Mouse (Mus musculus): ENCODE measurements around the gene Slc35f1. TPM values are rescaled to one million over a fixed set of nuclear protein-coding genes. Genes with fewer than 3 reads are reported as not detected.

Slc35f1 gene
- polyA plus RNA-seq (2012): not detected in 2 replicates

- H3K4me1 ChIP-seq (ENCODE audit: control insufficient read depth): no peaks in the 10 kb centered on the region
- TF ChIP-seq GATA1 (IDR thresholded peaks at IDR 0.05; ENCODE audit: low read length): no peak
- no peak for TF ChIP-seq TAL1 (IDR thresholded peaks at IDR 0.05; ENCODE audit: low read length)
- H3K4me3 ChIP-seq (replicated peaks): peak within 1 kb of the TSS; percentile 31
- peaks cover 6% of the 10 kb centered on the region; the same call in 1 of the 2 replicates for H3K9me3 ChIP-seq (ENCODE audit: control insufficient read depth, low read length)
- H3K27me3 ChIP-seq (ENCODE audit: control insufficient read depth): peaks cover 23% of the 10 kb centered on the region
- no peaks in the 10 kb centered on the region for H3K36me3 ChIP-seq (ENCODE audit: control insufficient read depth)
Measured at GRCm38 (mm10) chr10:52690334-52690991, at the start of gene Slc35f1. Gene Slc35f1, plus strand, starts transcription at chr10:52690533.

- no peak for TF ChIP-seq TAL1 (IDR thresholded peaks at IDR 0.05; ENCODE audit: low read length)
- TF ChIP-seq GATA1 (IDR thresholded peaks at IDR 0.05; ENCODE audit: low read length): no peak
- no peaks in the 10 kb centered on the region for H3K9me3 ChIP-seq (ENCODE audit: control insufficient read depth, low read length)
- H3K36me3 ChIP-seq (ENCODE audit: control insufficient read depth): no peaks in the 10 kb centered on the region
- no peak overlapping the region for H3K4me3 ChIP-seq (replicated peaks)
- H3K27me3 ChIP-seq (ENCODE audit: control insufficient read depth): no peaks in the 10 kb centered on the region
- no peaks in the 10 kb centered on the region for H3K4me1 ChIP-seq (ENCODE audit: control insufficient read depth)
Measured at GRCm38 (mm10) chr10:52671234-52671633, 19.1 kb upstream of the Slc35f1 start.

- TF ChIP-seq TAL1 (IDR thresholded peaks at IDR 0.05; ENCODE audit: low read length): no peak
- TF ChIP-seq GATA1 (IDR thresholded peaks at IDR 0.05; ENCODE audit: low read length): no peak
- Histone ChIP-seq H3K4me1 (ENCODE audit: control insufficient read depth) (no peaks in the 10 kb centered on the region), H3K4me3 (replicated peaks) (peak overlapping the region; percentile 31)
Measured at GRCm38 (mm10) chr10:52690992-52691731, 829 bp downstream of the Slc35f1 start.

DNA sequence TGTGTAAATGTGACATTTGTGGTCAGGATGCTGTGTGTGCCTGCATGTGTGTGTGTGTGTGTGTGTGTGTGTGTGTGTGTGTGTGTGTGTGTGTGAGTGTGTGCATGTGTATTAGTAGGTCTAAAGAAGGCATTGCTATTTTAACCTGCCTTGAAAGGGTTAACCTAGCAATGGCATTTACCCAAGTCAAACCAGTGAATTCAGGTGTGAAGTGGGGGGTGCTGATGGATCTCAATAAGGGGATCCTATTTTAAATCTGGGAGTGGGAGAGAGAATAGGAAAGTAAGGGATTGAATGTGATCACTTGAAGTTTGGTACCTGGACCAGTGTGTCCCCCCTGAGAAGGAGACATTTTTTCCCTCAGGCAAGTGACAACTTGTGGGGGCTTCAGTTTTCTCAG, 13.4 kb downstream of the Slc35f1 start:
- no peak overlapping the region for H3K4me3 ChIP-seq (replicated peaks)
- H3K36me3 ChIP-seq (ENCODE audit: control insufficient read depth): no peaks in the 10 kb centered on the region
- peaks cover 6% of the 10 kb centered on the region; the same call in 1 of the 2 replicates for H3K27me3 ChIP-seq (ENCODE audit: control insufficient read depth)
- H3K4me1 ChIP-seq (ENCODE audit: control insufficient read depth): no peaks in the 10 kb centered on the region
- H3K9me3 ChIP-seq (ENCODE audit: control insufficient read depth, low read length): peaks cover 4% of the 10 kb centered on the region; the same call in 1 of the 2 replicates
- TF ChIP-seq GATA1 (IDR thresholded peaks at IDR 0.05; ENCODE audit: low read length) (no peak), TAL1 (IDR thresholded peaks at IDR 0.05; ENCODE audit: low read length) (no peak)

More at GRCm38 (mm10) chr10:52690992-52691731, 829 bp downstream of the Slc35f1 start:
- Histone ChIP-seq H3K9me3 (ENCODE audit: control insufficient read depth, low read length) (peaks cover 6% of the 10 kb centered on the region; the same call in 1 of the 2 replicates), H3K36me3 (ENCODE audit: control insufficient read depth) (no peaks in the 10 kb centered on the region), H3K27me3 (ENCODE audit: control insufficient read depth) (peaks cover 23% of the 10 kb centered on the region)

DNA sequence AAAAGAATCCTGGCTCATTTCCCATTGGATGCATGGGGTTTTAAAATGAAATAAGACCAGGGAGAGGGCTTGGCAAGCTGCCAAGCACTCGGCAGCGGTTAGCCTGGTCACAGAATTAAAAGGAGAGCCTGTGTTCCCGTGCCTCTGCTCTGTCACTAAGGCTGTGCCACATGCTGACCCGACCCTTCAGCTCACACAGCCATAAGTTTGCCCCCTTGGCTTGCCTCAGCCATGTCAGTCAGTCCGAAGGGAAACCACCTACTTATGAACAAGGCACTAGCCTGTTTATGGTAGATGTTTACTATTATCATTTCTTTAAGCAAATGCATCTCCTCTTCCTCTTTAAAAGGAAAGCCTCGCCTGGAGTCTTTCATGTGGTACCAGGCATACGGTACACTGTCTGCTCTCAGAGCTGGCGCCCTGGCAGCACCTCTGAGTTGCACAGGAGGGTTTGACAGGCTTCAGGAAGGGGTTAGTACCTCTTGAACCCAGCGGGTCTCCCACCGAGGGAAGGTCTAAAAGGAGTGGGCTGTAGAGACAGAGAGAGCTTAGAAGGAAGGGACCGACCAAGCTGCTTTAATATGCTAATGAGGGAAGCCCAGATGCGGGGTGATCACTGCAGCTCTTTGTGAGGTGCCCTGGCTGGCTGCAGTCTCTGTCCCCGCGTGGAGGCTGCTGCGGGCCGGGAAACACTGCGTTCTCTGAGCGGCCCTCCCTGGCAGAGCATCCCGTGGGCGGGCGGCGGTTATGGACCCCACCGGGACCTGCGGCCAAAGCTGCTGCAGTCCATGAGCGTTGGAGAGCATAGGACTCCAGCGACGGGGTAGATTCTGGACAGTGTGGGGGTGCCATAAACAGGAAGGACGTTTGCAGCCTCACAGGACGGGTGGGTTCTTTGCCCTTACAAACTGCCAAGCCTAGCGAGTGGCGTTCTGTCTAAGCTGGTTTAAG, 14.0 kb downstream of the Slc35f1 start:
- peaks cover 4% of the 10 kb centered on the region; the same call in 1 of the 2 replicates for H3K9me3 ChIP-seq (ENCODE audit: control insufficient read depth, low read length)
- H3K4me3 ChIP-seq (replicated peaks): no peak overlapping the region
- H3K36me3 ChIP-seq (ENCODE audit: control insufficient read depth): no peaks in the 10 kb centered on the region
- H3K27me3 ChIP-seq (ENCODE audit: control insufficient read depth): peaks cover 6% of the 10 kb centered on the region; the same call in 1 of the 2 replicates
- H3K4me1 ChIP-seq (ENCODE audit: control insufficient read depth): no peaks in the 10 kb centered on the region
- TF ChIP-seq GATA1 (IDR thresholded peaks at IDR 0.05; ENCODE audit: low read length) (no peak), TAL1 (IDR thresholded peaks at IDR 0.05; ENCODE audit: low read length) (no peak)

GRCm38 (mm10) chr10:52709482-52709881, 19.1 kb downstream of the Slc35f1 start:
- H3K4me1 ChIP-seq (ENCODE audit: control insufficient read depth): no peaks in the 10 kb centered on the region
- TF ChIP-seq GATA1 (IDR thresholded peaks at IDR 0.05; ENCODE audit: low read length) (no peak), TAL1 (IDR thresholded peaks at IDR 0.05; ENCODE audit: low read length) (no peak)
- no peaks in the 10 kb centered on the region for H3K36me3 ChIP-seq (ENCODE audit: control insufficient read depth)
- no peaks in the 10 kb centered on the region; the same call in 1 of the 2 replicates for H3K9me3 ChIP-seq (ENCODE audit: control insufficient read depth, low read length)
- no peak overlapping the region for H3K4me3 ChIP-seq (replicated peaks)
- peaks cover 5% of the 10 kb centered on the region; the same call in 1 of the 2 replicates for H3K27me3 ChIP-seq (ENCODE audit: control insufficient read depth)

GRCm38 (mm10) chr10:52712166-52712565, 21.8 kb downstream of the Slc35f1 start:
- Histone ChIP-seq H3K9me3 (ENCODE audit: control insufficient read depth, low read length) (no peaks in the 10 kb centered on the region), H3K27me3 (ENCODE audit: control insufficient read depth) (no peaks in the 10 kb centered on the region), H3K4me3 (replicated peaks) (no peak overlapping the region), H3K36me3 (ENCODE audit: control insufficient read depth) (no peaks in the 10 kb centered on the region), H3K4me1 (ENCODE audit: control insufficient read depth) (no peaks in the 10 kb centered on the region)
- no peak for TF ChIP-seq GATA1 (IDR thresholded peaks at IDR 0.05; ENCODE audit: low read length)
- no peak for TF ChIP-seq TAL1 (IDR thresholded peaks at IDR 0.05; ENCODE audit: low read length)

GRCm38 (mm10) chr10:52714557-52714956, 24.2 kb downstream of the Slc35f1 start:
- Histone ChIP-seq H3K4me3 (replicated peaks) (no peak overlapping the region), H3K36me3 (ENCODE audit: control insufficient read depth) (no peaks in the 10 kb centered on the region), H3K27me3 (ENCODE audit: control insufficient read depth) (no peaks in the 10 kb centered on the region), H3K9me3 (ENCODE audit: control insufficient read depth, low read length) (no peaks in the 10 kb centered on the region), H3K4me1 (ENCODE audit: control insufficient read depth) (no peaks in the 10 kb centered on the region)
- no peak for TF ChIP-seq GATA1 (IDR thresholded peaks at IDR 0.05; ENCODE audit: low read length)
- TF ChIP-seq TAL1 (IDR thresholded peaks at IDR 0.05; ENCODE audit: low read length): no peak

All from erythroblast, embryonic 14.5 days (primary cell).